Mouse (Mus musculus): ENCODE results near the gene Fhod1. TPM values are rescaled to one million over a fixed set of nuclear protein-coding genes. Genes with fewer than 3 reads are reported as not detected.

The Fhod1 gene
- 5.8 and 7.8 TPM in 2 replicates for polyA plus RNA-seq (2012; rRNA removed)

DNA sequence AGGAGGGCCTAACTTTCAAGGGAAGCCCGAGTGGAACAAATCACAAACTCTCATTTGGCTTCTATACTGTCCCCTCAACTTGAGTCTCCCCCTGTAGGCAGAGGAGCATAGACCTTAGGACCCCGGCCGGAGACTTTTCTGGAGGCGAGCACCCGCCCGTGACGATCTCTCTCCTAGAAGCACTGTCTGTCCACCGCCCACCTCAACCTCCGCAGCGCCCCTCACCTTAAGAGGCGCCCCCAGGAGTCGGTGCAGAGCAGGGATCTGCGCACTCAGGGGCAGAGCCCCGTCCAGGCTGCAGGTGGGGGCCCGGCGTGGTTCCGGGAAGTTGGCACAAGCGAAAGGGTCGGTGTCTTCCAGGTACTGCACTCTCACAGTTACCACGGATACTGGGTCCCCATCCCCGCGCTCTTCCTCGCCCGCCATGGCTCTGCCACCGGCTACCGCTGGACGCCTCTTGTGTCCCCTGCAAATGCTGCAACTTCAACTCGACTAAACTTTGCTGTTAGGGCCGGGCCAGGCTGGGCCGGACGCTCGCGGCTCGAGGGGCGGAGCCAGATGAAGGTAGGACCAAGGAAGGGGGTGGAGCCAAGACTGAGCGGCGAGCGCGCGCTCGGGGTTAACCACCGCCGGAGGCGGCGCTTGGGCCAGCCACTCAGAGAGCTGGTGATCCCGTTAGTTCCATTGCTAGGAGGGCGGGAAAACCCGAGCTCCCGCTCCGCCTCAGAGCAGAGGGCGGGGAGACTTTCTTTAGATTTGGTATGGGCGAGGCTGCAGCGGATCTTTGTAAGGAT lies at the start of gene Fhod1:
Gene Fhod1 (minus strand): TSS at position 526 of the 794 bp plus-strand sequence.
- TF ChIP-seq POLR2A (IDR thresholded peaks at IDR 0.05; ENCODE audit: borderline replicate concordance, extremely low read depth, insufficient read depth, insufficient read length, poor library complexity, severe bottlenecking) (no peak), CTCF (IDR thresholded peaks at IDR 0.05; ENCODE audit: borderline replicate concordance, extremely low read depth, insufficient read depth, insufficient read length) (no peak)
- DNase-seq (ENCODE audit: low read depth): peak; percentile 97

DNA sequence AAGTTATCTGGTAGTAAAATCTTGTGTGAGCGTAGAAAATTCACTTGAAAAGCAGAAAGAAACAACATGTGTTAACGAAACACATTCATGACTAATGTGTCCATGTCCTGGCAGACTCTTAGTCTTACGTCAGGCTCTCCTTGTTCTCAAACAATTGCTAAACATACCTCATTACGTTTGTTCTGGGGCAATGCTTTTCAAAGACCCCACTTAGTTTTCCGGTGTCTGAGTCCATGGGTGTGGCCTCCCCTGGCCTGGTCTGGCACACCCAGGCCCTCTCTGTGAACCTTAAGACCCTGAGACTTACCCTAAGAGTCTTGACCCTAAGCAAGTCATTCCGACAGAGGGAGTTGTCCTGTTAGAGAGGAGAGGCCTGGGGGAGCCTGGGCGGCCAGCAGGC lies 46.2 kb upstream of the Fhod1 start:
- TF ChIP-seq CTCF (IDR thresholded peaks at IDR 0.05; ENCODE audit: borderline replicate concordance, extremely low read depth, insufficient read depth, insufficient read length) (no peak), POLR2A (IDR thresholded peaks at IDR 0.05; ENCODE audit: borderline replicate concordance, extremely low read depth, insufficient read depth, insufficient read length, poor library complexity, severe bottlenecking) (no peak)
- DNase-seq (ENCODE audit: low read depth): no peak

GRCm38 (mm10) chr8:105393089-105393787 lies 45.5 kb upstream of the Fhod1 start:
- TF ChIP-seq CTCF (IDR thresholded peaks at IDR 0.05; ENCODE audit: borderline replicate concordance, extremely low read depth, insufficient read depth, insufficient read length) (no peak), POLR2A (IDR thresholded peaks at IDR 0.05; ENCODE audit: borderline replicate concordance, extremely low read depth, insufficient read depth, insufficient read length, poor library complexity, severe bottlenecking) (no peak)

DNA sequence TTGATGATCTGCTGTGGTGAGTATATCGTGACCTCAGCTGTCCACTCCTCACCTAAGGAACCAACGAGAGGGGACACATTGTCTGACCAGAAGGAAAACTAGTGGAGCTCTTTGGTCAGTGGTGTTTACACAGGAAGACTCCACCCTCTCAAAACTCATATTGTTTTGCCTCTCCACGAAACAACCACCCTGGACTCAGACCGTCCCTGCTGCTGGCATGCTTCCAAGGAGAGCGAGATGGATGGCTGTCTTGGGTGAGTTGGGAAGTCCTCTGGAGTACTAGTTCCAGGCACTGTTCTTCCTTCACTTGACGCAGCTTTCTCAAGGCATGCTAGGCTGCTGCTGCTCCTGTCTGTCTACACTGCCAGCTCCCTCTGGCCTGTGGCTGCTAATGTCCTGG lies 41.3 kb upstream of the Fhod1 start:
- no peak for DNase-seq (ENCODE audit: low read depth)
- TF ChIP-seq POLR2A (IDR thresholded peaks at IDR 0.05; ENCODE audit: borderline replicate concordance, extremely low read depth, insufficient read depth, insufficient read length, poor library complexity, severe bottlenecking): no peak
- no peak for TF ChIP-seq CTCF (IDR thresholded peaks at IDR 0.05; ENCODE audit: borderline replicate concordance, extremely low read depth, insufficient read depth, insufficient read length)

More at GRCm38 (mm10) chr8:105393089-105393787, 45.5 kb upstream of the Fhod1 start:
- no peak for DNase-seq (ENCODE audit: low read depth)

DNA sequence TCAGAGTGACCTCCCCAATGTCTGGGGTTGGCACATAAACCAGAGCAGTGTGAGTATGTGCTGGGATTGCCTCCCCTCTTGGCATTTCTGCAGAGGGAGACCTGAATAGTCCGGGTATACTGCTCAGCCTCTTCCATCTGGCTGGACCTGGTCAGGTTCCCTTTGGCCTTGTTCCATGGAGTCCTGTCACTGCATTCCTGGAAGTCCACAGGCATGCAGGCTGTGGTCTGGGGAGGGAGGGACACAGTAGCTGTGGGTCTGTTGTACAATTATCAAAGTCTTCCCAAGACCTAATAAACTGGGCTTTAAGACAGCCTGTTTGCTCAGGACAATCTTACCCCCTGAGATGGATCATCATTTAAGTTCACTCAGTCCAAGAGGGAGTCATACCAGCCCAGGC lies 39.4 kb upstream of the Fhod1 start:
- TF ChIP-seq CTCF (IDR thresholded peaks at IDR 0.05; ENCODE audit: borderline replicate concordance, extremely low read depth, insufficient read depth, insufficient read length) (no peak), POLR2A (IDR thresholded peaks at IDR 0.05; ENCODE audit: borderline replicate concordance, extremely low read depth, insufficient read depth, insufficient read length, poor library complexity, severe bottlenecking) (no peak)
- no peak for DNase-seq (ENCODE audit: low read depth)

- no peak for DNase-seq (ENCODE audit: low read depth)
- TF ChIP-seq CTCF (IDR thresholded peaks at IDR 0.05; ENCODE audit: borderline replicate concordance, extremely low read depth, insufficient read depth, insufficient read length): no peak
- no peak for TF ChIP-seq POLR2A (IDR thresholded peaks at IDR 0.05; ENCODE audit: borderline replicate concordance, extremely low read depth, insufficient read depth, insufficient read length, poor library complexity, severe bottlenecking)
Observed at GRCm38 (mm10) chr8:105384070-105384469, 36.3 kb upstream of the Fhod1 start.

- no peak for DNase-seq (ENCODE audit: low read depth)
- TF ChIP-seq POLR2A (IDR thresholded peaks at IDR 0.05; ENCODE audit: borderline replicate concordance, extremely low read depth, insufficient read depth, insufficient read length, poor library complexity, severe bottlenecking): no peak
- no peak for TF ChIP-seq CTCF (IDR thresholded peaks at IDR 0.05; ENCODE audit: borderline replicate concordance, extremely low read depth, insufficient read depth, insufficient read length)
Observed at GRCm38 (mm10) chr8:105380308-105380707, 32.6 kb upstream of the Fhod1 start.

GRCm38 (mm10) chr8:105378673-105379072 lies 30.9 kb upstream of the Fhod1 start:
- TF ChIP-seq CTCF (IDR thresholded peaks at IDR 0.05; ENCODE audit: borderline replicate concordance, extremely low read depth, insufficient read depth, insufficient read length) (no peak), POLR2A (IDR thresholded peaks at IDR 0.05; ENCODE audit: borderline replicate concordance, extremely low read depth, insufficient read depth, insufficient read length, poor library complexity, severe bottlenecking) (no peak)
- DNase-seq (ENCODE audit: low read depth): peak; percentile 56

GRCm38 (mm10) chr8:105374513-105374966 lies 26.8 kb upstream of the Fhod1 start:
- DNase-seq (ENCODE audit: low read depth): peak; percentile 5
- TF ChIP-seq CTCF (IDR thresholded peaks at IDR 0.05; ENCODE audit: borderline replicate concordance, extremely low read depth, insufficient read depth, insufficient read length) (peak; percentile 39; the same call in 1 of the 2 replicates), POLR2A (IDR thresholded peaks at IDR 0.05; ENCODE audit: borderline replicate concordance, extremely low read depth, insufficient read depth, insufficient read length, poor library complexity, severe bottlenecking) (no peak)

DNA sequence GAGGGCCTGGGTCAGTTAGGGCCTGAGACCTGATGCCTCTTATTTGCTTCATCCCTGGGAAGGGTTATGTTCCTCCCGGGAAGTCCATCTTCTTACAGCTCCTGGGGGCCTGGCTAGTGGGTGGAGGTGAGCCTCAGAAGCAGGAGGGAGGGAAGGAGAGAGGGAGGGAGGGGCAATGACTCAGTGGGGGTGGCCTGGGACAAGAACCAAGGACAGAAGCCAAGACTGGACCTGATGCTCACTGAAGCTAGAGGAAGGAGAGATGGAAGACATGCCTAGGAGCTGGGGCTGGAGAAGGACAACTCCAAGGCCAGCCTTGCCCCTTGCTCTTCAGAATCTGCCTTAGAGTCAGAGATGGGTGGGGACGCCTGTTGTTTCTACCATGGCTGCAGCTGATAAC lies 25.3 kb upstream of the Fhod1 start, which contains the start of gene Plekhg4:
Gene Plekhg4 (plus strand): TSS at position 243 of the 400 bp plus-strand sequence.
- DNase-seq (ENCODE audit: low read depth): no peak
- TF ChIP-seq CTCF (IDR thresholded peaks at IDR 0.05; ENCODE audit: borderline replicate concordance, extremely low read depth, insufficient read depth, insufficient read length) (no peak), POLR2A (IDR thresholded peaks at IDR 0.05; ENCODE audit: borderline replicate concordance, extremely low read depth, insufficient read depth, insufficient read length, poor library complexity, severe bottlenecking) (no peak)

DNA sequence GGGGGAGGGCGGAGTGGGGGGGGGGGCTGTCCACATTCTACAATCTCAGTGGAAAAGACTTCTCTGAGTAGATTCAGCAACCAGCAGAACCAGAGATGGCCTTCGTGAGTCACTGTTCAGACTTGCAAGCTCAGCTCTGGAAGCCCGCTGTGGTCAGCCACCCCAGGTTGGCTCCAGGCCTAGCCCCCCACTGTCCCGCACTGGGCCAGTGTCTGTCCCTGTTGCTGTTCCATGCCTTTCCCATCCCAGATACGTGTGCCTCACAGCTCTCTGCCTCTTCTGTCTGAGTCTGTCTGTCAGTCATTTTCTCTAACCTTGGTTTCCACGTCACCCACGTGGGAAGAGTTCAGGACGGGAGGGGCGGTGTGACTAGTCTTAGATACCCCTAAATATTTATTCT lies 24.7 kb upstream of the Fhod1 start:
- TF ChIP-seq POLR2A (IDR thresholded peaks at IDR 0.05; ENCODE audit: borderline replicate concordance, extremely low read depth, insufficient read depth, insufficient read length, poor library complexity, severe bottlenecking): no peak
- no peak for TF ChIP-seq CTCF (IDR thresholded peaks at IDR 0.05; ENCODE audit: borderline replicate concordance, extremely low read depth, insufficient read depth, insufficient read length)

More for the DNA sequence above, 24.7 kb upstream of the Fhod1 start:
- DNase-seq (ENCODE audit: low read depth): no peak
